Mouse (Mus musculus) hindbrain, embryonic 16.5 days (tissue): ENCODE measurements around the gene Lypd1. TPM values are rescaled to one million over a fixed set of nuclear protein-coding genes. Genes with fewer than 3 reads are reported as not detected.

Experiments used
- ATAC-seq: fragments of 200-750 bp; cut with Nextera tagmentation; 2 replicates; pipeline ENCODE4 v1.8.0; 2017; ENCODE audit warnings: moderate TSS enrichment, moderate library complexity
- H3K27ac ChIP-seq: fragments of 300-500 bp; sonication (generic); 2 replicates; pipeline ENCODE4 v1.5.1; 2014; ENCODE audit warnings: low read depth, mild to moderate bottlenecking, control low read depth, low read length, moderate library complexity
- H3K27me3 ChIP-seq: fragments of 300-500 bp; sonication (generic); replicated peaks from 2 replicates; pipeline ENCODE4 v1.6.1; 2014; ENCODE audit warnings: low read length; ENCODE audit not compliant: control insufficient read depth, insufficient read depth
- H3K36me3 ChIP-seq: fragments of 300-500 bp; sonication (generic); 2 replicates; pipeline ENCODE4 v1.6.1; 2014; ENCODE audit warnings: mild to moderate bottlenecking, low read length, moderate library complexity, mixed read lengths; ENCODE audit not compliant: control insufficient read depth, insufficient read depth
- H3K4me1 ChIP-seq: fragments of 300-500 bp; sonication (generic); 2 replicates; pipeline ENCODE4 v1.6.1; 2014; ENCODE audit warnings: low read depth, low read length; ENCODE audit not compliant: control insufficient read depth, insufficient read depth
- H3K4me2 ChIP-seq: fragments of 300-500 bp; sonication (generic); 2 replicates; pipeline ENCODE4 v1.6.1; 2014; ENCODE audit warnings: mild to moderate bottlenecking, low read length, control low read depth, moderate library complexity
- H3K4me3 ChIP-seq: fragments of 300-500 bp; sonication (generic); 2 replicates; pipeline ENCODE4 v1.5.1; 2014; ENCODE audit warnings: mild to moderate bottlenecking, low read length, control low read depth, moderate library complexity
- H3K9ac ChIP-seq: fragments of 300-500 bp; sonication (generic); 2 replicates; pipeline ENCODE4 v1.6.1; 2014; ENCODE audit warnings: low read depth, mild to moderate bottlenecking, control low read depth, low read length, moderate library complexity
- H3K9me3 ChIP-seq: fragments of 300-500 bp; sonication (generic); 2 replicates; pipeline ENCODE4 v1.6.1; 2014; ENCODE audit warnings: mild to moderate bottlenecking, low read length, moderate library complexity; ENCODE audit not compliant: control insufficient read depth
- WGBS: fragments of 180-500 bp; shearing (Covaris S2); extraction: QIAGEN DNeasy Blood & Tissue Kit; methylation state at CpG from one replicate; pipeline ENCODE4 v1.1.7; 2014; 5-methylcytosine and 5-hydroxymethylcytosine counted together
- polyA plus RNA-seq: library from polyadenylated mRNA; unstranded; fragments of >200 nt; fragmentation: Nextera tagmentation; extraction: Ambion mirVana; gene quantifications from 2 replicates; pipeline ENCODE4 v1.2.1, GENCODE M21; 2015

Gene Lypd1
- polyA plus RNA-seq, 1 experiment from 2014 or later: 107 TPM

- Histone ChIP-seq H3K4me2 (no peak overlapping the region), H3K9me3 (no peaks in the 10 kb centered on the region), H3K4me1 (no peaks in the 10 kb centered on the region), H3K36me3 (no peaks in the 10 kb centered on the region), H3K9ac (no peak overlapping the region), H3K4me3 (no peak overlapping the region), H3K27ac (no peak overlapping the region), H3K27me3 (no peaks in the 10 kb centered on the region)
- ATAC-seq: no peak
- 81% methylated on average over 4 of the region's 4 CpGs for WGBS
These were observed 89.3 kb downstream of the Lypd1 start for GRCm38 (mm10) chr1:125823611-125824010.

GRCm38 (mm10) chr1:125821101-125821500 lies 91.8 kb downstream of the Lypd1 start:
- ATAC-seq: no peak
- WGBS: 60% methylated on average over 7 of the region's 7 CpGs

More at GRCm38 (mm10) chr1:125821101-125821500, 91.8 kb downstream of the Lypd1 start:
- Histone ChIP-seq H3K4me1 (no peaks in the 10 kb centered on the region), H3K4me3 (no peak overlapping the region), H3K27me3 (no peaks in the 10 kb centered on the region), H3K9me3 (no peaks in the 10 kb centered on the region), H3K4me2 (no peak overlapping the region), H3K36me3 (no peaks in the 10 kb centered on the region), H3K9ac (no peak overlapping the region), H3K27ac (no peak overlapping the region)

Other genes with a start within 250 kb of the Lypd1 start
- 0.14 and 0.16 TPM in 2 replicates for gene Gpr39, start 236.1 kb downstream of the Lypd1 start, polyA plus RNA-seq